Mouse (Mus musculus): Measurements from ENCODE around the gene S100a2. TPM values are rescaled to one million over a fixed set of nuclear protein-coding genes. Genes with fewer than 3 reads are reported as not detected.
A peak's percentile ranks its signal among the peaks of the same experiment; 100 is the strongest.

The S100a2 gene
- total and polyA plus RNA-seq, 2 experiments from 2014 or later: not detected

GRCm38 (mm10) chr3:90574691-90575090, 15.4 kb upstream of the S100a2 start:
- Histone ChIP-seq H3K36me3 (ENCODE audit: insufficient read depth) (no peaks in the 10 kb centered on the region), H3K4me2 (ENCODE audit: low read depth) (no peak overlapping the region), H3K9me3 (ENCODE audit: low read length) (no peaks in the 10 kb centered on the region), H3K27ac (ENCODE audit: low read depth, low read length) (no peak overlapping the region), H3K9ac (no peak overlapping the region), H3K4me3 (ENCODE audit: low read depth, low read length) (no peak overlapping the region), H3K4me1 (ENCODE audit: insufficient read depth) (no peaks in the 10 kb centered on the region), H3K27me3 (ENCODE audit: insufficient read depth, low read length) (no peaks in the 10 kb centered on the region)
- DNase-seq (no peak), ATAC-seq (no peak)
- TF ChIP-seq CTCF (IDR thresholded peaks at IDR 0.05; ENCODE audit: low read depth): no peak
- 79% methylated on average over 5 of the region's 5 CpGs for WGBS

- WGBS: 90% methylated on average over 3 of the region's 3 CpGs
- TF ChIP-seq CTCF (IDR thresholded peaks at IDR 0.05; ENCODE audit: low read depth): no peak
Measured at GRCm38 (mm10) chr3:90575320-90575719, 14.7 kb upstream of the S100a2 start.

GRCm38 (mm10) chr3:90576351-90577001, 13.6 kb upstream of the S100a2 start:
- Histone ChIP-seq H3K9ac (no peak overlapping the region), H3K4me1 (ENCODE audit: insufficient read depth) (no peaks in the 10 kb centered on the region), H3K27ac (ENCODE audit: low read depth, low read length) (no peak overlapping the region), H3K9me3 (ENCODE audit: low read length) (no peaks in the 10 kb centered on the region), H3K4me2 (ENCODE audit: low read depth) (no peak overlapping the region), H3K27me3 (ENCODE audit: insufficient read depth, low read length) (no peaks in the 10 kb centered on the region), H3K36me3 (ENCODE audit: insufficient read depth) (no peaks in the 10 kb centered on the region), H3K4me3 (ENCODE audit: low read depth, low read length) (no peak overlapping the region)
- TF ChIP-seq CTCF (IDR thresholded peaks at IDR 0.05; ENCODE audit: low read depth): no peak
- no peak; the same call in 1 of the 2 replicates for ATAC-seq
- WGBS: 58% methylated on average over 10 of the region's 10 CpGs
- no peak for DNase-seq

More at GRCm38 (mm10) chr3:90575320-90575719, 14.7 kb upstream of the S100a2 start:
- H3K27ac ChIP-seq (ENCODE audit: low read depth, low read length): no peak overlapping the region
- H3K27me3 ChIP-seq (ENCODE audit: insufficient read depth, low read length): no peaks in the 10 kb centered on the region
- ATAC-seq (no peak), DNase-seq (no peak)
- H3K4me2 ChIP-seq (ENCODE audit: low read depth): no peak overlapping the region
- H3K4me1 ChIP-seq (ENCODE audit: insufficient read depth): no peaks in the 10 kb centered on the region
- H3K4me3 ChIP-seq (ENCODE audit: low read depth, low read length): no peak overlapping the region
- no peaks in the 10 kb centered on the region for H3K36me3 ChIP-seq (ENCODE audit: insufficient read depth)
- no peak overlapping the region for H3K9ac ChIP-seq
- no peaks in the 10 kb centered on the region for H3K9me3 ChIP-seq (ENCODE audit: low read length)

- 78% methylated on average over 7 of the region's 7 CpGs for WGBS
- Histone ChIP-seq H3K9ac (no peak overlapping the region), H3K4me2 (ENCODE audit: low read depth) (no peak overlapping the region), H3K4me1 (ENCODE audit: insufficient read depth) (no peaks in the 10 kb centered on the region), H3K27me3 (ENCODE audit: insufficient read depth, low read length) (no peaks in the 10 kb centered on the region), H3K36me3 (ENCODE audit: insufficient read depth) (no peaks in the 10 kb centered on the region), H3K27ac (ENCODE audit: low read depth, low read length) (no peak overlapping the region), H3K9me3 (ENCODE audit: low read length) (no peaks in the 10 kb centered on the region), H3K4me3 (ENCODE audit: low read depth, low read length) (no peak overlapping the region)
- TF ChIP-seq CTCF (IDR thresholded peaks at IDR 0.05; ENCODE audit: low read depth): no peak
- DNase-seq (no peak), ATAC-seq (no peak)
Measured at GRCm38 (mm10) chr3:90579433-90579832, 10.6 kb upstream of the S100a2 start.

- H3K27ac ChIP-seq (ENCODE audit: low read depth, low read length): no peak overlapping the region
- no peaks in the 10 kb centered on the region for H3K36me3 ChIP-seq (ENCODE audit: insufficient read depth)
- no peak overlapping the region for H3K4me3 ChIP-seq (ENCODE audit: low read depth, low read length)
- no peaks in the 10 kb centered on the region for H3K4me1 ChIP-seq (ENCODE audit: insufficient read depth)
- H3K4me2 ChIP-seq (ENCODE audit: low read depth): no peak overlapping the region
- WGBS: 95% methylated on average over 5 of the region's 5 CpGs
- no peak overlapping the region for H3K9ac ChIP-seq
- no peak for TF ChIP-seq CTCF (IDR thresholded peaks at IDR 0.05; ENCODE audit: low read depth)
- DNase-seq: no peak
- H3K9me3 ChIP-seq (ENCODE audit: low read length): no peaks in the 10 kb centered on the region
- no peak for ATAC-seq
- H3K27me3 ChIP-seq (ENCODE audit: insufficient read depth, low read length): no peaks in the 10 kb centered on the region
Measured at GRCm38 (mm10) chr3:90581141-90581540, 8.9 kb upstream of the S100a2 start.

GRCm38 (mm10) chr3:90582156-90582555, 7.9 kb upstream of the S100a2 start:
- TF ChIP-seq CTCF (IDR thresholded peaks at IDR 0.05; ENCODE audit: low read depth): peak; percentile 34; the same call in 1 of the 2 replicates

GRCm38 (mm10) chr3:90582556-90582955, 7.5 kb upstream of the S100a2 start:
- TF ChIP-seq CTCF (IDR thresholded peaks at IDR 0.05; ENCODE audit: low read depth): no peak
- no peak for ATAC-seq
- WGBS: 93% methylated on average over 4 of the region's 4 CpGs
- Histone ChIP-seq H3K9ac (no peak overlapping the region), H3K4me3 (ENCODE audit: low read depth, low read length) (no peak overlapping the region), H3K36me3 (ENCODE audit: insufficient read depth) (no peaks in the 10 kb centered on the region), H3K9me3 (ENCODE audit: low read length) (no peaks in the 10 kb centered on the region), H3K4me1 (ENCODE audit: insufficient read depth) (no peaks in the 10 kb centered on the region), H3K27me3 (ENCODE audit: insufficient read depth, low read length) (no peaks in the 10 kb centered on the region), H3K4me2 (ENCODE audit: low read depth) (no peak overlapping the region), H3K27ac (ENCODE audit: low read depth, low read length) (no peak overlapping the region)
- no peak for DNase-seq

More at GRCm38 (mm10) chr3:90582156-90582555, 7.9 kb upstream of the S100a2 start:
- 94% methylated on average over 1 of the region's 1 CpGs for WGBS
- H3K4me2 ChIP-seq (ENCODE audit: low read depth): no peak overlapping the region
- no peaks in the 10 kb centered on the region for H3K27me3 ChIP-seq (ENCODE audit: insufficient read depth, low read length)
- no peaks in the 10 kb centered on the region for H3K9me3 ChIP-seq (ENCODE audit: low read length)
- no peaks in the 10 kb centered on the region for H3K4me1 ChIP-seq (ENCODE audit: insufficient read depth)
- no peak overlapping the region for H3K27ac ChIP-seq (ENCODE audit: low read depth, low read length)
- ATAC-seq (no peak), DNase-seq (no peak)
- H3K9ac ChIP-seq: no peak overlapping the region
- H3K36me3 ChIP-seq (ENCODE audit: insufficient read depth): no peaks in the 10 kb centered on the region
- no peak overlapping the region for H3K4me3 ChIP-seq (ENCODE audit: low read depth, low read length)

All from forebrain, postnatal 0 days (tissue).